Mouse (Mus musculus) myocyte (in vitro differentiated cells): ENCODE data around the gene Tescl. TPM values are rescaled to one million over a fixed set of nuclear protein-coding genes. Genes with fewer than 3 reads are reported as not detected.

ENCODE experiments used
- H3K27me3 ChIP-seq: one replicate; pipeline ENCODE4 v1.6.1; 2011; ENCODE audit not compliant: control insufficient read depth, insufficient read depth, insufficient read length
- H3K36me3 ChIP-seq: one replicate; pipeline ENCODE4 v1.6.1; 2011; ENCODE audit not compliant: control insufficient read depth, insufficient read depth
- H3K4me2 ChIP-seq: one replicate; pipeline ENCODE4 v1.6.1; 2011; ENCODE audit warnings: low read depth, control low read depth
- H3K4me3 ChIP-seq: one replicate; pipeline ENCODE4 v1.5.1; 2011; ENCODE audit warnings: mild to moderate bottlenecking, control low read depth, moderate library complexity
- H3K79me2 ChIP-seq: one replicate; pipeline ENCODE4 v1.6.1; 2011; ENCODE audit not compliant: control insufficient read depth, insufficient read depth
- H3ac ChIP-seq: one replicate; pipeline ENCODE4 v1.6.1; 2011; ENCODE audit not compliant: control insufficient read depth, insufficient read length
- CEBPB ChIP-seq: IDR thresholded peaks from 2 replicates; pipeline ENCODE4 v1.6.1; 2011; ENCODE audit warnings: mild to moderate bottlenecking, moderate library complexity; ENCODE audit not compliant: poor library complexity, insufficient read depth, severe bottlenecking
- E2F4 ChIP-seq: IDR thresholded peaks from one replicate; pipeline ENCODE4 v1.6.1; 2011; ENCODE audit warnings: mild to moderate bottlenecking, control low read depth, moderate library complexity; ENCODE audit not compliant: insufficient read depth
- MAX ChIP-seq: IDR thresholded peaks from one replicate; pipeline ENCODE4 v1.6.1; 2011; ENCODE audit warnings: low read depth, mild to moderate bottlenecking, control low read depth
- MYOD1 ChIP-seq, 3 experiments: IDR thresholded peaks; one replicate each; pipeline ENCODE4 v1.6.1; 2011; ENCODE audit warnings: control low read depth in 2 of 3, low read depth in 2 of 3, mild to moderate bottlenecking in 2 of 3, moderate library complexity in 1 of 3; ENCODE audit not compliant: insufficient read length in 2 of 3, control insufficient read depth in 1 of 3
- MYOG ChIP-seq, 3 experiments: IDR thresholded peaks; one replicate each; pipeline ENCODE4 v1.6.1; 2011; ENCODE audit warnings: control low read depth in 2 of 3, low read depth in 2 of 3, mild to moderate bottlenecking in 2 of 3; ENCODE audit not compliant: insufficient read length in 2 of 3, control insufficient read depth in 1 of 3, insufficient read depth in 1 of 3
- POLR2A ChIP-seq: IDR thresholded peaks from one replicate; pipeline ENCODE4 v1.6.1; 2011; ENCODE audit warnings: low read depth, mild to moderate bottlenecking, control low read depth, moderate library complexity; ENCODE audit not compliant: insufficient read length
- POLR2AphosphoS2 ChIP-seq: IDR thresholded peaks from one replicate; pipeline ENCODE4 v1.6.1; 2011; ENCODE audit warnings: low read depth, control low read depth; ENCODE audit not compliant: insufficient read length
- REST ChIP-seq: IDR thresholded peaks from one replicate; pipeline ENCODE4 v1.6.1; 2011; ENCODE audit warnings: mild to moderate bottlenecking, control low read depth, moderate library complexity; ENCODE audit not compliant: insufficient read depth, insufficient read length
- SRF ChIP-seq: IDR thresholded peaks from one replicate; pipeline ENCODE4 v1.6.1; 2011; ENCODE audit warnings: low read depth; ENCODE audit not compliant: control insufficient read depth, insufficient read length
- TCF12 ChIP-seq: IDR thresholded peaks from one replicate; pipeline ENCODE4 v1.6.1; 2011; ENCODE audit warnings: mild to moderate bottlenecking, control low read depth; ENCODE audit not compliant: poor library complexity, insufficient read depth, severe bottlenecking
- TCF3 ChIP-seq: IDR thresholded peaks from one replicate; pipeline ENCODE4 v1.6.1; 2011; ENCODE audit warnings: low read depth, control low read depth; ENCODE audit not compliant: insufficient read length
- USF1 ChIP-seq: IDR thresholded peaks from one replicate; pipeline ENCODE4 v1.6.1; 2011; ENCODE audit warnings: low read depth, mild to moderate bottlenecking, control low read depth, moderate library complexity
- polyA plus RNA-seq: library from polyadenylated mRNA; unstranded; fragments of >200 nt; fragmentation: generic; extraction: Trizol; gene quantifications from one replicate; pipeline ENCODE4 v1.2.1, GENCODE M21; 2012; ENCODE audit warnings: missing spikeins

Gene Tescl
- polyA plus RNA-seq, 1 experiment = 0.05 TPM

DNA sequence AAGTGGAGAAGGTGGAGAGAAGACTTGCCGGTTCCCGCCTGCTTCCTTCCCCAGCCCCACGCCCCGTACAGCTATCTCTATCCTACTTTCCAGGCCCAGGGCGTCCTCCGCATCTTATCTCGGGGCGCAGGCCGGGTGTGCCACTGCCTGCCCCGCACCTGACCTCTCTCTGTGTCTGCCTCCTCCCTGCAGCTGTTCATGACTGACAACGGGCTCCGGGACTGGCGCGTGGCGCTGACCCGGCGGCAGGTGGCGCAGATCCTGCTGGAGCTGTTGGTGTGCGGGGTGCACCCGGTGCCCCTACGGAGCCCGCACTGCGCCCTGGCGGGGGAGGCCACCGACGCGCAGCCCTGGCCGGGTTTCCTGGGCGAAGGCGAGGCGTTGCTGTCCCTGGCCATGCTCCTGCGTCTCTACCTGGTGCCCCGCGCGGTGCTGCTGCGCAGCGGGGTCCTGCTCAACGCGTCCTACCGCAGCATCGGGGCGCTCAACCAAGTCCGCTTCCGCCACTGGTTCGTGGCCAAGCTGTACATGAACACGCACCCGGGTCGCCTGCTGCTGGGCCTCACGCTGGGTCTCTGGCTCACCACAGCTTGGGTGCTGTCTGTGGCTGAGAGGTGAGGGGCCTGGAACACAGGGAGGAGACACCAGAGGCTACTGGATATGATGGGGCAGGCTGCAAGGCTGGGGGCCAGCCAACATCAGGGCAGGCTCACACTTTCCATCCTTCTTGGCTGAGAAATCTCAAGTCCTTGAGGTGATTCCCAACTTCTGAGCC, 43.5 kb upstream of the Tescl start:
- H3ac ChIP-seq = no peak overlapping the region
- no peak overlapping the region for H3K4me3 ChIP-seq
- TF ChIP-seq MYOG (IDR thresholded peaks at IDR 0.05; ENCODE audit: control insufficient read depth in 1 of 3, insufficient read depth in 1 of 3, insufficient read length in 2 of 3, low read depth in 2 of 3) = peak in 2 of 3 experiments; percentile 88 to 90
- TF ChIP-seq MYOD1 (IDR thresholded peaks at IDR 0.05; ENCODE audit: control insufficient read depth in 1 of 3, insufficient read length in 2 of 3, low read depth in 2 of 3) = peak in 2 of 3 experiments; percentile 73 to 82
- TF ChIP-seq REST = no peak
- peaks cover 19% of the 10 kb centered on the region for H3K79me2 ChIP-seq
- H3K27me3 ChIP-seq = no peaks in the 10 kb centered on the region
- H3K36me3 ChIP-seq = no peaks in the 10 kb centered on the region
- H3K4me2 ChIP-seq = no peak overlapping the region

GRCm38 (mm10) chr7:24376456-24376855, 42.7 kb upstream of the Tescl start:
- H3K27me3 ChIP-seq = no peaks in the 10 kb centered on the region
- H3K79me2 ChIP-seq = peaks cover 25% of the 10 kb centered on the region
- no peaks in the 10 kb centered on the region for H3K36me3 ChIP-seq
- H3K4me2 ChIP-seq = no peak overlapping the region
- no peak overlapping the region for H3K4me3 ChIP-seq
- no peak for TF ChIP-seq REST
- no peak for TF ChIP-seq TCF12
- TF ChIP-seq MAX = no peak
- TF ChIP-seq CEBPB = no peak
- TF ChIP-seq MYOD1 (IDR thresholded peaks at IDR 0.05; ENCODE audit: control insufficient read depth in 1 of 3, insufficient read length in 2 of 3, low read depth in 2 of 3) = no peak
- TF ChIP-seq SRF = no peak
- no peak overlapping the region for H3ac ChIP-seq

DNA sequence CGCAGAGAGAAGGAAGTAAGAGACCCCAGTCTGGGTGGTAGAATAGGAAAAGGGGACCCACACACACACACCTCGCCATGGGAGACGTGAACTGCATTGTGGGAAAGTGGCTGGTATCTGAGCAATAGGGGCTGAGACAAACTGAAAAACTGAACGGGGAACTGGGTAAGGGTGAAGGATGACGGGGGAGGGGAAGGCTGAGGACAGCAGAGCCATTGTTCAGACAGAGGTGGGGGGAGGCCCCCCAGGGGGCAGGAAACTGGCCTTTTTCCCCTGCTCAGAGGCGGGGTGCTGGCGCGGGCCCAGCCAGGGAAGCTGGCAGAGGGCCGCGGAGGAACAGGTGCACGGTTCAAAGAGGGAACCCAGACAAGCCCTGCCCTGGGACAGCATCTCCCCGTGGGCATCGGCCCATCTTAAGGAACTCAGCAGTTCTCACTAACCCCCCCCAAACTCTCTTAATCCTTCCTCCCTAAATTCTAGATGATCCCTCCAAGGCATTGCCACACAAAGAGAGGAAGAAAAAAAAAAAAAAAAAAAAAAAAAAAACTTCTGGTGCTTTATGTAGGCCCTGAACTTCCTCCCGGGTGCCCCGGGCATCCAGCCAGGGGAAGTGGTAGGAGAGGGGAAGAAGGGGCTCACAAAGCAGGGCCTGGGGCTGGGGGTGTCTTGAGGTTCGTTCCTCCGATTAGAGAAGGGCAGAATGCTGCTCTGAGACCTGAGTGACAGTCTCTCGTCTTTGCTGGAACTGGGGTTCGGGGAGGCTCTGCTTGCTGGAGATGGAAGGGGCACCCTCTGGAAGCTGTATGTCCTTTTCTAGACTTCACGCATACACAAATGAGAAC, 40.0 kb upstream of the Tescl start:
- Histone ChIP-seq H3K27me3 (no peaks in the 10 kb centered on the region), H3K4me2 (peak overlapping the region; percentile 50), H3K79me2 (peaks cover 33% of the 10 kb centered on the region), H3K4me3 (no peak overlapping the region), H3ac (no peak overlapping the region), H3K36me3 (no peaks in the 10 kb centered on the region)
- TF ChIP-seq MYOG (IDR thresholded peaks at IDR 0.05; ENCODE audit: control insufficient read depth in 1 of 3, insufficient read depth in 1 of 3, insufficient read length in 2 of 3, low read depth in 2 of 3) (peak in 2 of 3 experiments; percentile 15 to 72), E2F4 (no peak), MYOD1 (IDR thresholded peaks at IDR 0.05; ENCODE audit: control insufficient read depth in 1 of 3, insufficient read length in 2 of 3, low read depth in 2 of 3) (peak in 2 of 3 experiments; percentile 60 to 67)

GRCm38 (mm10) chr7:24372786-24373185, 39.0 kb upstream of the Tescl start:
- no peak for TF ChIP-seq MAX
- TF ChIP-seq SRF = no peak
- TF ChIP-seq POLR2AphosphoS2 = no peak
- no peak for TF ChIP-seq REST
- no peak for TF ChIP-seq USF1
- no peak for TF ChIP-seq TCF12
- TF ChIP-seq TCF3 = no peak
- no peak for TF ChIP-seq CEBPB
- TF ChIP-seq MYOG (IDR thresholded peaks at IDR 0.05; ENCODE audit: control insufficient read depth in 1 of 3, insufficient read depth in 1 of 3, insufficient read length in 2 of 3, low read depth in 2 of 3) = no peak
- TF ChIP-seq POLR2A = no peak
- TF ChIP-seq E2F4 = no peak
- Histone ChIP-seq H3ac (no peak overlapping the region), H3K36me3 (no peaks in the 10 kb centered on the region), H3K27me3 (no peaks in the 10 kb centered on the region), H3K4me3 (peak overlapping the region; percentile 56), H3K4me2 (peak overlapping the region; percentile 86), H3K79me2 (peaks cover 33% of the 10 kb centered on the region)

GRCm38 (mm10) chr7:24372300-24372699, 38.6 kb upstream of the Tescl start:
- TF ChIP-seq POLR2A (peak; percentile 78), TCF12 (no peak), CEBPB (no peak), MYOG (IDR thresholded peaks at IDR 0.05; ENCODE audit: control insufficient read depth in 1 of 3, insufficient read depth in 1 of 3, insufficient read length in 2 of 3, low read depth in 2 of 3) (peak in 1 of 3 experiments; percentile 32), E2F4 (no peak), POLR2AphosphoS2 (peak; percentile 66)
- peak overlapping the region; percentile 86 for H3K4me2 ChIP-seq

More at GRCm38 (mm10) chr7:24372300-24372699, 38.6 kb upstream of the Tescl start:
- peak overlapping the region; percentile 56 for H3K4me3 ChIP-seq
- H3K79me2 ChIP-seq = peaks cover 33% of the 10 kb centered on the region
- H3K36me3 ChIP-seq = no peaks in the 10 kb centered on the region
- no peak overlapping the region for H3ac ChIP-seq
- H3K27me3 ChIP-seq = no peaks in the 10 kb centered on the region
